Mouse (Mus musculus) kidney, postnatal 0 days (tissue): ENCODE measurements around the gene Creb5. TPM values are rescaled to one million over a fixed set of nuclear protein-coding genes. Genes with fewer than 3 reads are reported as not detected.

ENCODE experiments used
- ATAC-seq: fragments of 200-750 bp; cut with Nextera tagmentation; replicated peaks from 2 replicates; pipeline ENCODE4 v1.8.0; 2017; ENCODE audit warnings: low read depth, moderate number of reproducible peaks, moderate TSS enrichment, moderate library complexity; ENCODE audit not compliant: low FRiP score
- DNase-seq: peaks from one replicate; pipeline ENCODE4 v3.0.0-alpha.2; 2016; ENCODE audit warnings: low spot score
- H3K27ac ChIP-seq: fragments of 300-500 bp; sonication (generic); 2 replicates; pipeline ENCODE4 v1.5.1; 2014; ENCODE audit warnings: mild to moderate bottlenecking
- H3K27me3 ChIP-seq: fragments of 300-500 bp; sonication (generic); 2 replicates; pipeline ENCODE4 v1.6.1; 2014; ENCODE audit warnings: low read length, mixed read lengths; ENCODE audit not compliant: insufficient read depth
- H3K36me3 ChIP-seq: fragments of 300-500 bp; sonication (generic); 2 replicates; pipeline ENCODE4 v1.6.1; 2014; ENCODE audit warnings: low read length, mixed read lengths; ENCODE audit not compliant: insufficient read depth
- H3K4me1 ChIP-seq: fragments of 300-500 bp; sonication (generic); replicated peaks from 2 replicates; pipeline ENCODE4 v1.6.1; 2014; ENCODE audit warnings: antibody characterized with exemption, low read length, mixed read lengths; ENCODE audit not compliant: insufficient read depth
- H3K4me2 ChIP-seq: fragments of 300-500 bp; sonication (generic); 2 replicates; pipeline ENCODE4 v1.6.1; 2014; ENCODE audit warnings: mild to moderate bottlenecking, low read length, moderate library complexity, mixed read lengths
- H3K4me3 ChIP-seq: fragments of 300-500 bp; sonication (generic); replicated peaks from 2 replicates; pipeline ENCODE4 v1.5.1; 2014; ENCODE audit warnings: low read depth, low read length
- H3K9ac ChIP-seq: fragments of 300-500 bp; sonication (generic); 2 replicates; pipeline ENCODE4 v1.6.1; 2014; ENCODE audit warnings: low read depth, low read length
- H3K9me3 ChIP-seq: fragments of 300-500 bp; sonication (generic); replicated peaks from 2 replicates; pipeline ENCODE4 v1.6.1; 2016; ENCODE audit warnings: low read length, inconsistent platforms, mixed read lengths
- CTCF ChIP-seq: IDR thresholded peaks from 2 replicates; pipeline ENCODE4 v1.5.1; 2016; ENCODE audit warnings: antibody characterized with exemption, low read depth, mild to moderate bottlenecking, moderate library complexity
- WGBS: fragments of 180-500 bp; shearing (Covaris S2); extraction: QIAGEN DNeasy Blood & Tissue Kit; methylation state at CpG from one replicate; pipeline ENCODE4 v1.1.7; 2014; 5-methylcytosine and 5-hydroxymethylcytosine counted together
- polyA plus RNA-seq: library from polyadenylated mRNA; unstranded; fragments of >200 nt; fragmentation: Nextera tagmentation; extraction: Ambion mirVana; gene quantifications from 2 replicates; pipeline ENCODE4 v1.2.1, GENCODE M21; 2015

The Creb5 gene
- polyA plus RNA-seq, 1 experiment from 2014 or later, result 1.6 TPM

DNA sequence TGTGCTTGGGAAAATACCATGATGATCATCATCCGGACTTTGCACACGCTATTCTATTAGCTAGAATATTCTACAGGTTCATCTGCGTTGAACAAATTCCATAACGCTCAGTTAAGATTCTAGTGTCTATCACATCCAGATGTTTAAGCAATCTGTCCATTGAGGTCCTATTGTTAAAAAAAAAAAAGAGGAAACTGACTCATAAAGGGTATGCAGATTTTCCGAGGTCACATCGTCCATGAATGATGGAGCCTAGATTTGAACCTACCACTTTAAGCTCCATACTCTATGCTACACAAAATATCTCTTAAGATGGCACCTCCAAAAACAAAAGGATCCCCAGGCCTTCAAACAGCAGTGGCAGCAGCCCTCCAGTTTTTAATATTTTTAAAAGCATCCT lies 26.5 kb downstream of the Creb5 start:
- no peak for TF ChIP-seq CTCF
- no peak for DNase-seq

DNA sequence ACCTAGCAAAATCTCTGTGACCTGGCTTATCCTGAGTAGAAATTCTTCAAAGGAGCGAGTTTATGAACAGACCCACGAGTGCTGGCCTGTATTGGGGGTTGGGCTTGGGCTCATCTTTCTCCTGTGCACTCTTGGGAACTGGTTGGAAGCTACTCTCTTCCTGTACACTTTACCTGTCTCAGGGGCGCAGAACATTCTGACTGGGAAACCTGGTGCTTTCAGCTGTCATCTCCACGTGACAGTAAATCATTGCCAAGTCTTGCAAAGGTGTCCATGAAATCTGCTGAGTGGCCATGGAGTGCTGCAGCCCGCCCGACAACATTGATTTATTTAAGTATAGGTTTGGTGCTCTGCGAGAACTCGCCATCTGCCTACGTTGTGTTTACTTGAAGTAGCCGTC lies 27.1 kb downstream of the Creb5 start:
- 62% methylated on average over 10 of the region's 10 CpGs for WGBS
- Histone ChIP-seq H3K4me2 (no peak overlapping the region), H3K9me3 (no peaks in the 10 kb centered on the region), H3K4me1 (no peaks in the 10 kb centered on the region), H3K27me3 (no peaks in the 10 kb centered on the region), H3K4me3 (no peak overlapping the region), H3K9ac (no peak overlapping the region), H3K27ac (no peak overlapping the region), H3K36me3 (no peaks in the 10 kb centered on the region)
- DNase-seq (no peak), ATAC-seq (no peak)
- no peak for TF ChIP-seq CTCF

More for the DNA sequence above, 26.5 kb downstream of the Creb5 start:
- Histone ChIP-seq H3K9me3 (no peaks in the 10 kb centered on the region), H3K27me3 (no peaks in the 10 kb centered on the region), H3K9ac (no peak overlapping the region), H3K4me1 (no peaks in the 10 kb centered on the region), H3K4me3 (no peak overlapping the region), H3K4me2 (no peak overlapping the region), H3K27ac (no peak overlapping the region), H3K36me3 (no peaks in the 10 kb centered on the region)
- no peak for ATAC-seq
- 88% methylated on average over 6 of the region's 6 CpGs for WGBS

- Histone ChIP-seq H3K4me1 (no peaks in the 10 kb centered on the region), H3K4me2 (no peak overlapping the region), H3K27ac (no peak overlapping the region), H3K9ac (no peak overlapping the region), H3K36me3 (no peaks in the 10 kb centered on the region), H3K4me3 (no peak overlapping the region), H3K9me3 (no peaks in the 10 kb centered on the region), H3K27me3 (no peaks in the 10 kb centered on the region)
- 80% methylated on average over 17 of the region's 17 CpGs for WGBS
- no peak for ATAC-seq
- no peak for TF ChIP-seq CTCF
- no peak for DNase-seq
These were observed 32.7 kb downstream of the Creb5 start for GRCm38 (mm10) chr6:53319543-53320325.

GRCm38 (mm10) chr6:53337398-53337797 lies 50.3 kb downstream of the Creb5 start:
- Histone ChIP-seq H3K9ac (no peak overlapping the region), H3K27me3 (no peaks in the 10 kb centered on the region), H3K4me2 (no peak overlapping the region), H3K4me3 (no peak overlapping the region), H3K9me3 (no peaks in the 10 kb centered on the region), H3K4me1 (no peaks in the 10 kb centered on the region), H3K27ac (no peak overlapping the region), H3K36me3 (no peaks in the 10 kb centered on the region)
- TF ChIP-seq CTCF, result no peak
- WGBS, result 12% methylated on average over 9 of the region's 9 CpGs
- DNase-seq, result peak; percentile 72
- ATAC-seq, result peak; percentile 73; the same call in 1 of the 2 replicates

- no peak overlapping the region for H3K4me3 ChIP-seq
- H3K9me3 ChIP-seq, result no peaks in the 10 kb centered on the region
- DNase-seq, result no peak
- TF ChIP-seq CTCF, result no peak
- no peaks in the 10 kb centered on the region for H3K27me3 ChIP-seq
- ATAC-seq, result no peak
- H3K36me3 ChIP-seq, result no peaks in the 10 kb centered on the region
- H3K4me1 ChIP-seq, result no peaks in the 10 kb centered on the region
- no peak overlapping the region for H3K27ac ChIP-seq
- H3K4me2 ChIP-seq, result no peak overlapping the region
- 78% methylated on average over 9 of the region's 9 CpGs for WGBS
- no peak overlapping the region for H3K9ac ChIP-seq
These were observed 65.4 kb downstream of the Creb5 start for GRCm38 (mm10) chr6:53352311-53352960.

- Histone ChIP-seq H3K9ac (no peak overlapping the region), H3K36me3 (no peaks in the 10 kb centered on the region), H3K27ac (no peak overlapping the region), H3K4me1 (no peaks in the 10 kb centered on the region), H3K27me3 (no peaks in the 10 kb centered on the region), H3K4me2 (no peak overlapping the region), H3K4me3 (no peak overlapping the region), H3K9me3 (no peaks in the 10 kb centered on the region)
- no peak for ATAC-seq
- no peak for DNase-seq
- TF ChIP-seq CTCF, result peak; percentile 32; the same call in 1 of the 2 replicates
- 98% methylated on average over 1 of the region's 1 CpGs for WGBS
These were observed 69.3 kb downstream of the Creb5 start for GRCm38 (mm10) chr6:53356328-53356727.
